Mouse (Mus musculus): Measurements from ENCODE around the gene Gucy2f.
"Not testable (repeated sequence)": the region's sequence is repeated elsewhere in the genome, so short reads cannot be mapped to it uniquely, and the experiment has no call there.

The Gucy2f gene

DNA sequence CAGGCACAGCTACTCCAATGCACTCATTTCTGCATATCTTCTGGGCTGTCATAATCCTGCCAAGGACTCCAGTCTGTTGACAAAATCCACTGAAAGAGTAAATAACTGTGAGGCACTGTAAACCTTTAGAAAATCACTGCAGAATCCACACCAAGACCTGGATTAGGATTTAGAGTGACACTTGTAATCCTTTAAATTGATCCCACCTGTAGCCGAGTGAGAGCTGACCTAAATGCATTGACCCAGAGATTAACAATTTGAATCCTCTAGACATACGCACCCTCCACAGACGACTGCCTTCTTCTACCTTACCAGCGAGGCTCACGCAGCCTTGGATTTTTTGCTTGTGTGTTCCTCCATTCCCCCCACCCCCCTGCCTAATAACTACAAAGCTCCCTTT is at the start of gene Gucy2f:
TSS of gene Gucy2f (minus strand) at position 101 of the 400 bp plus-strand sequence.
- DNase-seq (ENCODE audit: low spot score in 2 of 2) = no peak

DNA sequence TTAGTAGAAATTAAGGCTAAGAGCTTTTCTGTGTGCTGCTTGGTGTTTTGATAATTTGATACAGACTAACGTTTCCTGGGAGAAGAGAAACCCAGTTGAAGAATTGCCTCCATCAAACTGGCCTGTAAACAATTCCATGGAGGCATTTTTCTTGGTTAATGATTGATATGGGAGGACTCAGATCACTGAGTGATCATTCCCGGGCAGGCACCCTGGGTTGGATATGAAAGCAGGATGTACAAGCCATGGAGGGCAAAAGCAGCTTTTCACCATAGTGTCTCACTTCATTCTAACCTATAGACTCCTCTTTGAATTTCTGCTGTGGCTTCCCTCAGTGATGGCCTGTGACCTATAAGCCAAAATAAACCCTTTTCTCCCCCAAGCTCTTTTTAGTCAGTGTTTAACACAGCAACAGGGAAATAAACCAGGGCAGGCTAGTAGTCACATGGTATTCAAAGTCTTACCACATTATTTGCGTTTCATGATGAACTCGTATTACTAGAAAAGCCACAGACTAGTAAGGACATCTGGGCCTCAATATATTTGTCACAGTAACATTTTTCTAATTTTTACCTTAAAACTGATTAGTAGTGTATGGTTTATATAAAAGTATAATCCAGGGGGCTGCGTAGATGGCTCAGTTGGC is 49.1 kb upstream of the Gucy2f start:
- DNase-seq (ENCODE audit: low spot score in 2 of 2) = no peak

DNA sequence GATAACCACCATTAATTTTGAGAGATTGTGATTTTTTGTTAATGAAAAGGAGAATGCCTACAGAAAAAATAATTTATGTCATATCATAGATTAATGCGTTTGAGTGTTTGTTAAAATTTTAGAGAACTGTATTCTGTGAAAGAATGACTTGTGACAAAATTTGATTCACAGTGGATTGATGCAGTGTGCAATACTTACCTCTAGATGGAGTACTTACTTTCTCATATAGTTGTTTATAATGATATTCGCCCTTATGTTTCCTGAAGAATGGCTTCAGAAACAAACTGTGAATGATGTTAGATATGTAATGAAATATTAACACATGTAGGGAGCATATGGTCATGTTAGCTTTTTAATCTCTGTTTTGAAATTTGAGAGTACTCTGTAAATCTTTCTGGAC is 40.4 kb upstream of the Gucy2f start:
- DNase-seq (ENCODE audit: low spot score in 2 of 2) = no peak

DNA sequence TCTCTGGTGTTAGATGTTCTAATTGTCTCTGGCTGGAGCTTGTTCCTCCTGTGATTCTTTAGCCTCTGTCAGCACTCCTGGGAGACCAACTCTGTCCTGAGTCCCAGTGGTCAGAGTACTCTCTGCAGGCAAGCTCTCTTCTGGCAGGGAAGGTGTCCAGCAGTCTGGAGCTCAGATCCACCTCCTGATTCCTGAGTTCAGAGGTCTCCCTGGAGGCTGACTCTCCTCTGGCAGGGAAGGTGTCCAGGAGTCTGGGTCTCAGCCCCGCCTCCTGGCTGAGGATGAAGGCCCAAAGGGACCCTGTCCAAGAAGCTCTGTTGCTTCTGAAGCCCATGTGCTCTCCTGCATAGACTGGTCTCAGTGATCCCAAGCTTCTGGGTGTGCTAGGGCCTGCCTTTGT is 39.4 kb upstream of the Gucy2f start:
- DNase-seq (ENCODE audit: low spot score in 2 of 2) = not testable (repeated sequence)

DNA sequence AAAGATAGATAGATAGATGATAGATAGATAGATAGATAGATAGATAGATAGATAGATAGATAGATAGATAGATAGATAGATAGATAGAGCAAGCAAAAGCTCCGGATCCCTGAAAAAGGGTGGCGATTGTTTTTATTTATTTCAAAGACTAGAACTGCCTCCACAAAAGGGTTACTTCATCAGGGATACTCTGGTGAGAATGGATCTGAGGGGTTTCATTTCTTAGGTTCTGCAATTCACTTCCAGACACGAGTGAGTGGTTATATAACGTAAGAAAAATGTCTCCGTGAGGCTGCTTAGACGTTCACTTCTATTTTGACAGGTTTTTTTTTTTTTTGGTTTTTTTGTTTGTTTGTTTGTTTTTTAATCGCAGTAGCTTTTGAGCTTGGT is 32.0 kb upstream of the Gucy2f start:
- DNase-seq (ENCODE audit: low spot score in 2 of 2) = no peak

DNA sequence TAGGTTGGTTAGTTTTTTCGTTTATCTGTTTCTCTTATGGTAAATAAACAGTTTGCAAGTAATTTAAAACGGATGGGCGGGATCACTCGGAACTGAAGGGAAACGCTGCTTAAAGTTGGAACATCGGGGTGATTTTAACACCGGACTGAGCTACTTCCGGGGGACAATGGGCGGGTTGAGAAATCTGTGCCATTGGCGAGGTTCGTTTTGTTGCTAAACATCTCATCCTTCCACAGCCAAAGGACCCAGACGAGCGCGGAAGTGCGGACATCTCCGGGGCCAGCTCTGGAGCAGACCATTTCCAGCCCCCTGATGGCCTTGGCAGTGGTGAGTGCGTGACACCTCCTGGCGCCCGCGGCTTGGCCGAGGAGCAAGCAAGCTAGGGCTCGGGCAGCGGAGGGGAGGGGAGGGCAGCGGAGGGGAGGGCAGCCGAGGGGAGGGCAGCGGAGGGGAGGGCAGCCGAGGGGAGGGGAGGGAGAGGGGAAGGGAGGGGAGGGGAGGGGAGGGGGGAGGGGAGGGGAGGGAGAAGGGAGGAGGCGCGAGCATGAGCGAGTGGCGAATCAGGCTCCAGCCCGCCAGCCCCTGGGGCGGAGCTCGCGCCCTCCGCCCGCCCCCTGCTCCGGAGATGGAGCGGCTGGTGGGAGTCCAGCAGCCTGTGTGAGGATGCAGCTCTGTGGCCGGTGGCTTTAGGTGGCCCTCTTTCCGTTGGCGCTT is 31.5 kb upstream of the Gucy2f start:
- DNase-seq (ENCODE audit: low spot score in 2 of 2) = peak; percentile 32 to 34

DNA sequence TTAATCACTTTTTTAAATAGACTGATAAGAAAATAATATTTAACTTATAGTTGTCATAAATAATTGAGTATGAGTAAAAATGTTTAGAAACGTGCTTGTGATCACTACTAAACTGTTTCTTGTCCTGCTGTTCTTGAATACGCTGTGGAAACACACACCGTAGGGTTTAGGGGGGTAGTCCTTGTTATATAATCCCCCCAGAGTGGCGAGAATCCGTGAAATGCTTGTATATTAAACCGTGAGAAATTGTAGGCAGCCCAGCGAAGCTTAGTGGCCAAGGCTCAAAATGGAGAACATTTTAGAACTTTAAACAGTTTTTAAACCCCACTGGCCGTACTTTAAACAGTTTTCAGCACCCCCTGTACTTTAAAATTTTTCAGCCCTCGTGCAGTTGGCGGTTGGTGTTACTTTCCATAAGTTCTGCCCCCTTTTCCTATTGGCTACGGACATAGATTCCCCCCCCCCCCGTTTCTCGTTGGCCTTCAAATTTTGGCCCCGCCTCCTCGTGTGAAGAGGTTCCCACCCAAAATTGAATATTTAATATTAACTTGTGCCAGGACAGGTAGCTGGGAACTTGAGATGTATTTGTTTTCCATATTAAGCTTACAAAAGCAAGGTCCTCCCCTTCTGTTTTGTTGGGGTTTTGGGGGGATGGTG is 30.8 kb upstream of the Gucy2f start:
- peak in 1 of 2 experiments; percentile 4 for DNase-seq (ENCODE audit: low spot score in 2 of 2)

DNA sequence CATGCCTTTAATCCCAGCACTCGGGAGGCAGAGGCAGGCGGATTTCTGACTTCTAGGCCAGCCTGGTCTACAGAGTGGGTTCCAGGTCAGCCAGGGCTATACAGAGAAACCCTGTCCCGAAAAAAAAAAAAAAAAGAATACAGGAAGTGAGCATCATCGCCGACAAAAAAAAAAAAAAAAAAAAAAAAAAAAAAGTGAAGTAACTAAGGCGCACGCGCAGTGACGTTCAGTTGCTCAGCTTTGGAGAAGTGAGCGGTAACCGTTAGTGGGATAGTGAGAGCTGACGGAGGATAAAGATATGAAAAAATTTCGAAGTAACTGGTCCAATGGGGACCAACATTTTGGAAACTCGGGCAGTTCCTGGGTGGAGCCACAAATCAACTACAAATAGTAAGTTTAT is 29.8 kb upstream of the Gucy2f start, which contains the start of gene Nxt2:
TSS of gene Nxt2 (plus strand) at position 229 of the 400 bp plus-strand sequence.
- DNase-seq (ENCODE audit: low spot score in 2 of 2) = no peak

DNA sequence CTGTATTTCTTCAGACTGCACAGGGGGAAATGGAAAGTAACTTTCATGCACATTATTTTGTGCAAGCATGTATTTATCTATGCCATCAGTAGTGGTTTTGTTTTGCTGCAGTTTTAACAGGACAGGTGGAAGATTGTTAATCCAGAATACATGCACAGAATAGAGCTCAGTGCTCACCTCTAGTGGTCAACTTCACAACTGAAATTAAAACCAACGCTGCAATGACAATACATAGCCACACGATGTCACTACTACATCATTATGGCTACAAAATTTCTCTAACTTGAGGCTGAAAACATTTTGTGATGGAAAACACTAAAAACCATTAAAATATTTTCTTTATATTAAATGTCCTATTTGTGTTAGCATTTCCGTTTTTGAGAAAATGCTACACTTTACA is 3.6 kb upstream of the Gucy2f start:
- no peak for DNase-seq (ENCODE audit: low spot score in 2 of 2)

DNA sequence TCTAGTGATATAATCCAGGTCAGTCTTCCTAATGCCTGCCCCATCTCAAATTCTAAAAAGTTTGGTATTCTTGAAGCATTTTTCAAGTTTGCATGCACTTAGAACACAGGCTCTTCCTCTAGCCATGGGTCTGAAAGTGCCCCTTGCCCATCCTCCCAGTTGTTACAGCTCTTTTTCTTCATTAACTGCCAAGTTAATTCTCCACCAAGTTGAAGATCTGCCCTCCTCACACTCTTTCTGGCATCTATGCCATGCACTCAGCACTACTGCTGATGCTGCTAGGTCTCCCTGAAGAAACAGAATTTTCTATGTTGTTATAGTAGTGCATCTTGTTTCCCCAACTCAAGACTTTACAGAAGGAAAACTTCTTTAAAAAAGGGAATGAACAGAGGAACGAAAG is 1.2 kb downstream of the Gucy2f start:
- DNase-seq (ENCODE audit: low spot score in 2 of 2) = no peak

DNA sequence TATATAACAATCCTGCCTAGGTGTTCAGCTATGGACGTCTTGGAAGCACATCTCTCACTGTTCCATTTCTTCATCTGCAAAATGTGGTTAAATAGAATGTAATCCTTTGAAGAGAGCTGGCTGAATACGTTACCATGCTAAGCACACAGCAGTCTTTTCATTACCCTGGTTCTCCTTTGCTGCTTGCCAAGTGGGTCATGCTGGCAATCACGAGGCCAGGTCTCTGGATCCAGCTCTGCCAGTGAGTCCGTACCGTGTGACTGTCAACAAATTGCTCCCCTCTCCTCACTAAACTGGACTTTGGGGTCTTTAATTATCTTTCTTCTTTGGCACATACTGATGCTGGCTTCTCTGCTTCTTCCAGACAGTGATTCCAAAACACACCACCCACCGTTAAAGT is 2.3 kb downstream of the Gucy2f start:
- DNase-seq (ENCODE audit: low spot score in 2 of 2) = no peak

DNA sequence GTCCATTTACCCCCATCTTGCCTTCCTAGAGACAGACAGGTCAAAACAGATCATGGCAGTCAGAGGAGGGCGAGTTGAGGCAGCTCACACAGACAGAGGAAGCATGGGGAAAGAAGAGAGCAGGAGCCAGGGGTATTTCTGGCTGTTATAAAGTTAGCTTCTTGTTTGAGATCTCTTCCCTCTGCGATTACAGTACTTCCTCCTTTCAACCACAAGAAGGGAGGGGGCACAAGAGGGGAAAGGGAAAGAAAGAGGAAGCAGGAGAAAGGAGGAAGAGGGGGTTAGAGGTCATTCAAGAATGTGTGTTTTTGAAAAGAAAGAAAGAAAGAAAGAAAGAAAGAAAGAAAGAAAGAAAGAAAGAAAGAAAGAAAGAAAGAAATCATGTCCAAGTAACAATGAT is 6.4 kb downstream of the Gucy2f start:
- no peak for DNase-seq (ENCODE audit: low spot score in 2 of 2)

DNA sequence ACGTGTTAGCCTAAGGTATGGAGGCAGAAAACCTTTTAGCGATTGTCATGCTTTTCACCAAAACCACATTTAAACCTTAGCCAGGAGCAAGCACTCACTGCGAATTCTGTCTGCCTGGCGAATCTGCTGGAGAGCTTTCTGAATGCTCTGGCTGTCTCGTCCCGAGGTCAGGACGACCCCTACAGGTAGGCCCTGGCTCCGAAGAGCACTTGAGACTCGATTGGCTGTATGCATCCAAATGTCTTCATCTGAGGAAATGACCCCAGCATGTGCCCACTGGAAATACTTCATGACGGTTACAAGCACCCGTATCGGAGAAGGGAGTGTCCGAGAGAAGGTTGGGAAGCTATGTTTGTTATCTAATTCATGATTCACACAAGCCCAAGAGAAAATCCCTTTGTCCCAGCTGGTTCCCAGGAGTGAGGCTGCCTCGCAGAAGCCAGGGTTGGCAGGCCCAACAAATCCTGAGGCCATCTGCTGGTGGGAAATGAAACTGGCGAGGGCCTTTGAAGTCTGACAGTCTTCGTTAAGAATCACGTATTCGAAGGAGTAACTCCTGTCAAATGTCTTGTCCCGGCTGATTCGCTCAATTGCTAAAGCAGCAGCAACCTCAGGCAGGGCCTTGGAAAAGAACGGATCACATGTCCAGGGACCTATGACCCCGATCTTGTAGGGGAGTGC is 7.6 kb downstream of the Gucy2f start:
- no peak for DNase-seq (ENCODE audit: low spot score in 2 of 2)

DNA sequence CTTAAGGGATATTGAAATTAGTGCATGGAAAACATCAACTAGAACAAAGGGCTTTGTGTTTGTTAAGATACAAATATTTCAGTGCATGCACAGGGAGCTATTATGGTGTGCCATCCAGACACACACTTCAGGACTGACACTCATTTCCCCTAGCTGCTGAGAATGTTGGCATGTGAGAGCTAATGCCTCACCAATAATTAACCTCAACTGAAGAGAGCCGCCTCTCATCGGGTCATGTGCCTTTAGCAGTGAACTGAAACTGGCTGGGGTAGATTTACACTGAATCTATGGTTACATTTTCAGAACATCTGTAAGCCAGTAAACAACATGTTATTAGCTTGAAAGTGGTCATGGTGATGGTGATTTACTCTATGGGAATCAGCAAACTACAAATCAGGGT is 14.7 kb downstream of the Gucy2f start:
- DNase-seq (ENCODE audit: low spot score in 2 of 2) = no peak

DNA sequence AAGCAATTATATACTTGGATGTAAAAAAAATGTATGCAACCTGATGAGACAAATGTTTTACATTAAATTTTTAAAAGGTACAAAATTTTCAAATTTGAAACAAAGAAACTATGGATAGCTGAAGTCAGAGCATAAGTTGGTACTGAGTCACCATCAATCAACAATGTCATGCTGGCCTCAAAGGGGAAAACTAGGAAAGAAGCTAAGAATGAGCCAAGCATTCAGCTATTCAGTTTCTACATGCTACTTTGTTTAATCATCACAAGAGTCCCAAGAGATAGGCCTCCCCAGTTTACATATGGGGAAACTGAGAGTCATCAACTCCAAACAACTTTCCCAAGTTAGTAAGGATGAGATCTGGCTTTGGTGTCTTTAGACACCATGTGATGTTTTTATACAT is 19.8 kb downstream of the Gucy2f start:
- DNase-seq (ENCODE audit: low spot score in 2 of 2) = no peak

DNA sequence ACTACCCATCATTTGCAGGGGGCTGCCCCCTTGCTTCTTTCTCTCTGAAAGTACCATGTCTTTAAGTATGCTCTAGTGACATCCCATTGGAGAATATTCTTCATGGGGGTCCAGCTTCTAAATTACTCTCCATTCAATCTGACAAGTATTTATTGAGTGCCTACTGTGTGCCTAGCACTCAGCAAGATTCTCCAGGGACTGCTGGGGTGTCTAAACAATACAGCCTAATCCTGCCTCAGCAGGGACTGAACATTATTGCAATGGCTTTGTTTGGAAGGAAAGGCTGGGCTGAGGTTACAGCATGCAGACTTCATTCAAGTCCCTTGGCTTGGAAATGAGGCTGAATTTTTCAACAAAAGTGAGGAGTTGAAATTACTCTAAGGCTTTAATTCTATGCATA is 81.0 kb downstream of the Gucy2f start:
- DNase-seq (ENCODE audit: low spot score in 2 of 2) = no peak

DNA sequence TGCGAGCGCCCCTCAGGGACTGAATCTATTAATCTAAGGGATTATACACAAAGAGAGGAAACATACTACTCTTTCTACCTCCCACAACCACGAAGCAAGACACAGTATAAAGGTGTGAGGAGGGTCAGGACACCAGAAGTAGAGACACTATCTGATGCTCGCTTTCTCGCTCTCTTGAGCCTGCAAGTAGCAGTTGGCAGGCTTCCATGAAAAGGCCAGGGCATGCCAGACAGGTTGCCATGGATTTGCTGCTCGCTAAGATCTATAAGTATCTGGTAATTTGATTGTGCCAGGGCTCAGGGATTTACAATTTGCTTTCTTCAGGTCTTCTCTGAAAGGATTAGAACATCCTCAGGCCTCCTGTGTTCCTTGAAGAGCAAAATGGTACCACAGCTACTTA is 85.5 kb downstream of the Gucy2f start:
- no peak for DNase-seq (ENCODE audit: low spot score in 2 of 2)

DNA sequence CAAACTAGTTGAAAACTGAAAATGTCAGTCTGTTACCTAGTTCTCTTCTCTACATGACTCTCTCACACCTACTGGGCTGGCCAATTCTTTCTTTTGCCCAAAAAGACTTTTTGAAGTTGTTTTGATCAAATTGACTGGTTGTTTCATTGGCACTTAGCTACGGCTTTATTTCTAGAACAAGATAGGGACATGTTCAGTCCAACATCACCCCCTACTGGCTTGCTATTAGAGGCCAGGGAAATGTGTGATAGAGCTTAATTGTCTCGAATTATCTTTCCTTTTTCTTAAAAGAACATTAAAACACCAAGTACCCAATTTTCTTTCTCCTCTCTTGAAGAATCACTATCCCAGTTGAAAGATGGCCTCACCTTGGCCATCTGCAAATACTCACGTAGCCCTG is 99.8 kb downstream of the Gucy2f start:
- no peak for DNase-seq (ENCODE audit: low spot score in 2 of 2)

DNA sequence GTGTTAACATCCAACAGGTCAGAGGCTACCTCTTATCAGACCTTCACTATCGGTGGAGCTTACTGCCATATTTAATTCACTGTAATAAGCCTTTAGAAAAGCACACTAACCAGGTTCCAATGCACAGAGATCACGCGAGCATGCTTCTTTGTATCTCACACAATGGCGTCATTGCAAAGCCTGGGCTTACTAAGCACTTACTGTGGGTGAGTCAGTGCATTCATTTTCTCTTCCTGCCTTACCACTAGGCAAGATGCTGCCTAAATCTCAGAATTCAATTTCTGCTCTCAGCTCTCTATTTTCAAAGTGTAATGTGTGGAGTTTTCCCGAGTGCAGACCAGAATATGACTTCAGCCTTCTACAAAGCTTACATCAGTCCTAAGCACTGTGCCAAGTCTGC is 101.2 kb downstream of the Gucy2f start:
- DNase-seq (ENCODE audit: low spot score in 2 of 2) = no peak

DNA sequence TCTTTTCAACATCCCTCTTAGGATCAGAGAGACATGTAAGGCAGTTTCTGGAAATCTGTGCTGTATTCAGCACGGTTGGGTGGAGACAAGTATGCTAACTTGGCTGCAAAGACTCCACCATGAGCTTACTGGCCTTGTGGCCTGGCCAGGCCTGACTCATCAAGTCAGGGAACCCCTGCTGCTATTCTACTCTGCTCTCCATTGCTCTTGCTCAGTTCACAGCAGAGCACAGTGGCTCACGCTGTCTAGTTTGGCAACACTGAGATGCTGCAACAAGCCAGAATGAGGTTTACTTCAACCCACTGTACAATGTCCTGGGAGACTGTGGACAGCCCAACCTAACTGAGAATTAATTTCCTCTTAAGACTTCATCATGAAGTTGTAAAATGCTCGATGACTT is 134.1 kb downstream of the Gucy2f start:
- no peak for DNase-seq (ENCODE audit: low spot score in 2 of 2)

Data from spleen, postnatal 14 days (tissue).